Comparison of ENCODE assay signal across 22 mouse cellular contexts in genomic region chr12:117929768-117930167, GRCm38 (mm10).
DNase-seq lines count a peak whose midpoint lies in the region; ATAC-seq and TF ChIP-seq lines count a peak whose summit lies in the region.
"Had no signal": no experiment of that assay in that cellular context is flagged by ENCODE, and none has a peak within 500 bp of the region (broad histone marks: within the 10 kb centered on the region; RNA-seq: fewer than 3 reads in every experiment).

No protein-coding gene starts in this region.

- H3K4me2 ChIP-seq in intestine, embryonic 14.5 days (ENCODE audit: low read length) = no peak overlapping the region
- no peak overlapping the region for H3K4me2 ChIP-seq in intestine, embryonic 15.5 days (replicated peaks)
- no peak overlapping the region for H3K4me2 ChIP-seq in intestine, embryonic 16.5 days (ENCODE audit: low read depth, low read length)
- no peak overlapping the region for H3K4me2 ChIP-seq in intestine, postnatal 0 days (replicated peaks; ENCODE audit: low read depth)

- H3K27ac ChIP-seq in intestine, embryonic 14.5 days (ENCODE audit: low read depth) = peak overlapping the region; percentile 33; the same call in 1 of the 2 replicates
- no peak overlapping the region for H3K27ac ChIP-seq in intestine, embryonic 15.5 days
- no peak overlapping the region for H3K27ac ChIP-seq in intestine, embryonic 16.5 days (ENCODE audit: low read length)
- no peak overlapping the region for H3K27ac ChIP-seq in intestine, postnatal 0 days (ENCODE audit: low read depth, low read length)
- H3K27ac ChIP-seq in cerebellum, adult 2 months (ENCODE audit: insufficient read depth, low read length) = no peak overlapping the region

- no peak for TF ChIP-seq CTCF in intestine, postnatal 0 days (IDR thresholded peaks at IDR 0.05; ENCODE audit: low read depth)
- no peak for TF ChIP-seq CTCF in cerebellum, adult 2 months (IDR thresholded peaks at IDR 0.05; ENCODE audit: borderline replicate concordance, insufficient read depth, low read depth, low read length)

- TF ChIP-seq POLR2A in cerebellum, adult 2 months (IDR thresholded peaks at IDR 0.05; ENCODE audit: borderline replicate concordance, insufficient read depth, low read length) = no peak

- H3K27me3 ChIP-seq in intestine, embryonic 14.5 days (replicated peaks; ENCODE audit: control insufficient read depth, insufficient read depth, low read length) = no peaks in the 10 kb centered on the region
- H3K27me3 ChIP-seq in intestine, embryonic 15.5 days (replicated peaks) = no peaks in the 10 kb centered on the region
- no peaks in the 10 kb centered on the region for H3K27me3 ChIP-seq in intestine, embryonic 16.5 days (replicated peaks; ENCODE audit: control insufficient read depth, insufficient read depth, low read length)
- no peaks in the 10 kb centered on the region for H3K27me3 ChIP-seq in intestine, postnatal 0 days (replicated peaks; ENCODE audit: control insufficient read depth, insufficient read depth, low read length)
- H3K27me3 ChIP-seq in cerebellum, adult 2 months (ENCODE audit: control insufficient read depth, insufficient read depth, low read length) = no peaks in the 10 kb centered on the region
- H3K27me3 ChIP-seq: CH12.LX, Patski had no signal

- H3K9ac ChIP-seq in intestine, embryonic 14.5 days (ENCODE audit: low read length) = no peak overlapping the region
- H3K9ac ChIP-seq in intestine, embryonic 15.5 days = no peak overlapping the region
- H3K9ac ChIP-seq in intestine, embryonic 16.5 days (ENCODE audit: low read depth, low read length) = no peak overlapping the region
- H3K9ac ChIP-seq in intestine, postnatal 0 days (ENCODE audit: low read depth, low read length) = no peak overlapping the region

- DNase-seq in intestine, embryonic 14.5 days (ENCODE audit: low spot score) = no peak
- no peak for DNase-seq in left cerebral cortex, postnatal 4 days
- DNase-seq in kidney, postnatal 14 days = no peak
- no peak for DNase-seq in cerebellum, adult 2 months
- no peak for DNase-seq in right cerebral cortex, adult 2 months (ENCODE audit: low spot score in 2 of 2)
- DNase-seq: adrenal gland, adult 2 months; adrenal gland, adult 8-10 months; adrenal gland, postnatal 10 days; adrenal gland, postnatal 14 days; adrenal gland, postnatal 25 days; adrenal gland, postnatal 36 days; B cell, adult 2 months; cerebellum, adult 11 months; cerebellum, adult 11-12 months had no signal

- H3K36me3 ChIP-seq in intestine, embryonic 14.5 days (ENCODE audit: control insufficient read depth, insufficient read depth, low read length) = no peaks in the 10 kb centered on the region
- no peaks in the 10 kb centered on the region for H3K36me3 ChIP-seq in intestine, embryonic 15.5 days
- H3K36me3 ChIP-seq in intestine, embryonic 16.5 days (ENCODE audit: control insufficient read depth, insufficient read depth, low read length) = no peaks in the 10 kb centered on the region
- H3K36me3 ChIP-seq in intestine, postnatal 0 days (ENCODE audit: control insufficient read depth, insufficient read depth) = no peaks in the 10 kb centered on the region
- H3K36me3 ChIP-seq: G1E had no signal

- 69% methylated on average over 4 of the region's 4 CpGs for WGBS in intestine, embryonic 14.5 days
- WGBS in intestine, embryonic 15.5 days = 58% methylated on average over 4 of the region's 4 CpGs
- WGBS in intestine, embryonic 16.5 days = 65% methylated on average over 4 of the region's 4 CpGs
- WGBS in intestine, postnatal 0 days = 43% methylated on average over 4 of the region's 4 CpGs
- WGBS in cerebellum, adult 2 months = 89% methylated on average over 4 of the region's 4 CpGs

- peaks cover 4% of the 10 kb centered on the region; the same call in 1 of the 2 replicates for H3K4me1 ChIP-seq in intestine, embryonic 14.5 days (replicated peaks; ENCODE audit: control insufficient read depth, insufficient read depth, low read length)
- no peaks in the 10 kb centered on the region for H3K4me1 ChIP-seq in intestine, embryonic 15.5 days (replicated peaks)
- no peaks in the 10 kb centered on the region for H3K4me1 ChIP-seq in intestine, embryonic 16.5 days (ENCODE audit: control insufficient read depth, insufficient read depth, low read length)
- 0 out of 2 replicates have a peak, but pooled peaks cover 3% of the 10 kb centered on the region for H3K4me1 ChIP-seq in intestine, postnatal 0 days (replicated peaks; ENCODE audit: control insufficient read depth, insufficient read depth, low read length)
- no peaks in the 10 kb centered on the region for H3K4me1 ChIP-seq in cerebellum, adult 2 months (ENCODE audit: control insufficient read depth, insufficient read depth, low read length)

- ATAC-seq in intestine, embryonic 14.5 days (replicated peaks; ENCODE audit: low FRiP score, low TSS enrichment, low read depth) = peak; percentile 88
- ATAC-seq in intestine, embryonic 15.5 days = peak; percentile 92
- peak; percentile 89 for ATAC-seq in intestine, embryonic 16.5 days
- ATAC-seq in intestine, postnatal 0 days = peak; percentile 60; the same call in 1 of the 2 replicates
- ATAC-seq: activated CD4-positive, CD25-positive, alpha-beta regulatory T cell, adult 4 months; CD4-positive, CD25-positive, alpha-beta regulatory T cell, adult 4 months; Patski had no signal

- no peak overlapping the region for H3K4me3 ChIP-seq in intestine, embryonic 14.5 days (ENCODE audit: low read depth, low read length)
- no peak overlapping the region for H3K4me3 ChIP-seq in intestine, embryonic 15.5 days (replicated peaks)
- no peak overlapping the region for H3K4me3 ChIP-seq in intestine, embryonic 16.5 days (ENCODE audit: low read length)
- H3K4me3 ChIP-seq in intestine, postnatal 0 days (ENCODE audit: low read depth, low read length) = no peak overlapping the region
- H3K4me3 ChIP-seq in cerebellum, adult 2 months (replicated peaks; ENCODE audit: insufficient read depth, low read depth, low read length) = no peak overlapping the region

- intact Hi-C loops in left cerebral cortex, postnatal 4 days (cut with DNase I) = no loop called here

- no peaks in the 10 kb centered on the region for H3K9me3 ChIP-seq in intestine, embryonic 14.5 days (ENCODE audit: control insufficient read depth, low read length)
- H3K9me3 ChIP-seq in intestine, embryonic 15.5 days = no peaks in the 10 kb centered on the region
- H3K9me3 ChIP-seq in intestine, embryonic 16.5 days (ENCODE audit: control insufficient read depth, low read length) = no peaks in the 10 kb centered on the region
- H3K9me3 ChIP-seq in intestine, postnatal 0 days (ENCODE audit: control insufficient read depth) = no peaks in the 10 kb centered on the region
